Mouse (Mus musculus): Measurements from ENCODE around the gene Cnot3.
"Not testable (repeated sequence)": the region's sequence is repeated elsewhere in the genome, so short reads cannot be mapped to it uniquely, and the experiment has no call there.

The Cnot3 gene

DNA sequence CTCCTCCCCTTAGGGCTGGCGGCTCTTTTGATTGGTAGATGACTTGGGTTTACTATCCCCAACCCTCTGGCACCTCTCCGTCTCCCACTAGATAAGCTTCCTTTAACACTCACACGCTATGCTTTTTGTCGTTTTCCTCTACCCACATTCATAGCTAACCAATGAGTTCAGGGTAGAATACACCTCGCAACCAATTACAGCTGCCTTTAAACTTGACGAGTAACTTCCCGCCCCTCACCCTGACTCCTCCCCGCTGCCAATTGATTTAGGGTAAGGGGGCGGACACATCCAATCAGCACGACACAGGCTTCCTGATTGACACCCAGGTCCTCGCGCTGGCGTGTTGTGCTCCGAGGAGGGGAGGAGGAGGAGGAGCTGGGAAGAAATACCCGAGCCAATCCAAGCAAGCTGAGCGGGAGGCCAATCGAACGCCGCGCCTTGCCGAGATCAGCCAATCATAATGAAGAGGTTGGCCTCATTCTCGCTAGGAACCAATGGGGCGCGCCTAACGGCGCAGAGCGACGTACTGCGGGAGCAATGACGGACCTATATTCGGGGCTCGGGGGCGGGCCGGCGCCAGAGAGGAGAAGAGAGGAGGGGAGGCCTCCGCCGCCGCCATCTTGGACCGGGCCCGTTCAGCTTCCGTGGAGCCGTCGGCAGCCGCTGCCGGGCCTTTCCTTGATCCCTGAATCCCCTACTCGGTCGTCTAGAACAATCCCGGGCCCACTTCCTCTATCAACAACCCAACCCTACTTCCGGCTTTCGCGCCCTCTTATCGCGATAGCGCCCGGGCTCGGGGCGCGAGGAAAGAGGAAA lies at the start of gene Cnot3:
Gene Cnot3 (plus strand): TSS at position 597 of the 816 bp plus-strand sequence.
- peak; percentile 99 for DNase-seq (ENCODE audit: low read depth, low spot score)

DNA sequence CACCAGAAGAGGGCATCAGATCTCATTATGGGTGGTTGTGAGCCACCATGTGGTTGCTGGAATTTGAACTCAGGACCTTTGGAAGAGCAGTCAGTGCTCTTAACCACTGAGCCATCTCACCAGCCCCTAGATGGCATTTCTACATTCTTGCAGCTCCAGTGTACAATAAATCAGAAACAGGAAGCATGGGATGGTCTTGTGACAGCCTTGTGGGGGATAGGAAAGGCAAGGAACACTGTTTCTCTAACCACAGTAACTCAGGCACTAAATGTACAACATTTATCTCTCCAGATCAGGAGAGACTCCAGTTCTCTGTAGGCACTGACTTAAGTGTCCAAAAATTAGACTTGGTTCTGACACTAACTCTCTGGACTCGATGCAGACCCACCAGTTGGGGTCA lies 47.3 kb upstream of the Cnot3 start:
- DNase-seq (ENCODE audit: low read depth, low spot score): not testable (repeated sequence)

DNA sequence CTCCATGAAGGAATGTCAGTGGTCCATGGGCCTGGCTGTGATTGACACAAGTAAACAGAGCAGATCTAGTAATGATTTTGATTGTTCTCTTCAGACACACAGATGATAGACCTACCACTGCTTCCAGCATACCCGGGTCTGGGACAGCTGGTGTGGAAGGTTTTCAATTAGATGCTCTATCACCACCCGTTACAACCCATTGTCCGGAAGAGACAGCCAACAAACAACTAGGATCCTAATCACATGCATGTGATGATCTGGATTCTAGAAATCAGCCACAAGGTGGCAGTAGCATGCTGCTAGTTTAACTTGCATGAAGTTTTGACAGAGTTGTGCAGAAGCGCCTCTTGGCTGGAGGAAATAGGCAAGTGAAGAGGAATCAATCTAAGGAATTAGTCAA lies 43.9 kb upstream of the Cnot3 start:
- peak; percentile 93 for DNase-seq (ENCODE audit: low read depth, low spot score)

DNA sequence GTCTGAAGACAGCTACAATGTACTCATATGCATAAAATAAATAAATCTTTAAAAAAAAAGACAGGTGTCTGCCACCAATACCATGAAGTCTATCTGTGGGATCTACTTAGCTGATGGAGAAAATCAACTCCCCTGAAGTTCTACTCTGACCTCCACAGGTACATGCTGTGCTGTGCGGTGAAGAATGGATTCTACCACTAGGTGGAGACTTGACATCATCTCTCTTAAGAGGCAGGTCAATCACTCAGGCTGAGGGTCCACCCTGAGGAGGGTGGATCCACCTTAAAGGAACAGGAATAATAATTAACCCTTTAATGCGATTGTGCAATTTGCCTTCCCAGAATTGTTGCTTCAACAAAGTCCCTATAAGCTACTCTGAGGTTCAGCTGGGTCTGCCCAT lies 38.3 kb upstream of the Cnot3 start:
- DNase-seq (ENCODE audit: low read depth, low spot score): peak; percentile 96

DNA sequence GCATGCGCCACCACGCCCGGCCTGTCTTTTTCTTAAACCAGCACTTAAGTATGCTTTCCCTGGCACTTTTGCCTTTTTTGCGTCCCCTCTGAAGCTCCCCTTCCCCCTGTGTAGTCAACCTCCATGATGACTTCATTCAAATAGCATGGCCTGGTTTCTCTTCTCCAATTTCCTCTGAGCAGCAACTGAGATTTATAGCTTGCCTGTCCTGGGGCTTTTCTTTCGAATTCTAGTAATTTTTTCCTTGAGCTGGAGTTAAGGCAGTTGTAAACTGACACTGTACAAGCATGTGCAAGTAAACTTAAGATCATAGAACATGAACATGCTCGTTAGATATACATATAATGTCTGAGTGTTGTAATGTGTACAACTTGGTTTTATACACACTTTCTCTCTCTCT lies 37.7 kb upstream of the Cnot3 start:
- no peak for DNase-seq (ENCODE audit: low read depth, low spot score)

DNA sequence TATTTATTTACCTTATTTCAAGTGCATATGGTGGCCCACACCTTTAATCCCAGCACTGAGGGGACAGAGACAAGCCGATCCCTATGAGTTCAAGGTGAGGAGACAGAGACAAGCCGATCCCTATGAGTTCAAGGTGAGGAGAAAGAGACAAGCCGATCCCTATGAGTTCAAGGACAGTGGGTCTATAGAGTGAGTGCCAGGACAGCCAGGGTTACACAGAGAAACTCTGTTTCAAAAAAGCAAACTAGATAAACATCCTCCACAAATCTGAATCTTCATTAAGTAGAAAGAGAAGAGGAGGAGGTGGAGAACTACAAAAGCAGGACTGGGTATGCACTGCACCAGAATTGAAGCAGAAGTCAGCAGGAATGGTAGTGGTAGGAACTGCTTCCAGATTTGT lies 36.4 kb upstream of the Cnot3 start:
- DNase-seq (ENCODE audit: low read depth, low spot score): no peak

DNA sequence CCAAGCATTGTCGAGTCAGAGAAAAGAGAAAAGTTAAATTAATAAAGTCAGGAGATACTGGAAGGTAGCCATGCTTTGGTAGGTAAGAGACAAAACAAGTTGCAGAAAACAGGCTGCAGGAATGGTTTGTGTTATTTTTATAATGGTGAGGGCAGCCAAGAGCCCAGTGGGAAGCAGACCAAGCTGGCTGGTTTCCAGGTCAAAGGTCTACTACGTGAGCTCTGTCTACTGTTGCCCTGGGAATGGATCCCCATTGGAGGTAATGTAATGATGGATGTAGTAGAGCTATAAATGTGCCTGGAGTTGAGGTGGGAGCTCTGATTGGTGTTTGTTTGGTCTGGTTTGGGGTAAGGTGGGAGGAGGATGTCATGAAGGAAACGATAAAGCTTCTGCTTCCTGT lies 36.0 kb upstream of the Cnot3 start:
- DNase-seq (ENCODE audit: low read depth, low spot score): no peak

DNA sequence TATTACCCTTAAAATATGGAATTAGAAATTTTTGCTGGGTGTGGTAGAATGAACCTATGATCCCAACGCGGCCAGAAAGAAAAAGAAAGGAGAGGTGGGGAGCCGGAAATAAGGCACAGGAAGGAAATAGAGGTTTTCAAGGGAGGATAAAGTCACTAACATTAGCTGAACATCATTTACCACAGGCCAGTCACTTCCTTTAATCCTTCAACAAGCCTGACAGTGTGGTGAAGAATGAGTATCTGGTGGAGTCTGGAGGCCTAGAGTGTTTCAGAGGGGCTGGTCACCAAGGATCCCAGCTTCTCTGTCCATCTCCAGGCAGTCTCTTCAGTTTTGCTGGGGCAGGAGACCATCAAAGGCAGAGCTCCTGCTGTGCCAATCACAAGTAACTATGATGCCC lies 34.6 kb upstream of the Cnot3 start:
- no peak for DNase-seq (ENCODE audit: low read depth, low spot score)

DNA sequence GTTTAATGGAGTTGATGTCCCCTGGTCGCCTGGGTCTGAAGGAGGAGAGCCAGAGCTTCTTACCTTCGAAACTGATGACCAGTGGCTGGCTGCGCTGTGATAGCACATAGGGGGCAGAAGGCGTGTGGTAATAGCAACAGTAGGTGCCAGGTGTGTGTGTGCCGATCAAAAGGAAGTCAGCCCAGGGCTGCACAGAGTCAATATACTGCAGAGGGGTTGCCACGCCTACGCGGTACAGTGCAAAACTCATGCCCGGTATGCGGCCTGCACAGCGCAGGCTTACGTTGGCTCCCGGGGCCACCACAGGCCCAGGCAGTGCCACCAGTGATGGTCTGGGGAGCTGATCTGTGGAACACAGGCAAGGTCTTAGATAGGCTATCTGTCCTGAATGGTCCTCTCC lies 34.1 kb upstream of the Cnot3 start:
- DNase-seq (ENCODE audit: low read depth, low spot score): peak; percentile 26

DNA sequence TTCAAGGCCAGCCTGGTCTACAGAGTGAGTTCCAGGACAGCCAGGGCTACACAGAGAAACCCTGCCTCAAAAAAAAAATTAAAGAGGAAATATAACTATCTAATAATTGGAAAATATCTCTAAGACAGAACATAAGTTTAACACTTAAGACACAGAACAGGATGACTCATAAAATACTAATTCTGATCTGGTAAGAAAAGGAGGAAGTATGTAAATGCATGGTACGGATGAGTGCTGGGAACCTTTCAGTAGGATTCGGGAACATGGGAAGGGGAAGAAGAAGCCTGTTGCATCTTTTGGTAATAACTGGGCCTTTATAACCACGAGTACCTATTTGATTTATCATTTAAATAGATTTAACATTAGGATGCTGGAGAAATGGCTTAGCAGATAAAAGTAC lies 31.0 kb upstream of the Cnot3 start:
- no peak for DNase-seq (ENCODE audit: low read depth, low spot score)

DNA sequence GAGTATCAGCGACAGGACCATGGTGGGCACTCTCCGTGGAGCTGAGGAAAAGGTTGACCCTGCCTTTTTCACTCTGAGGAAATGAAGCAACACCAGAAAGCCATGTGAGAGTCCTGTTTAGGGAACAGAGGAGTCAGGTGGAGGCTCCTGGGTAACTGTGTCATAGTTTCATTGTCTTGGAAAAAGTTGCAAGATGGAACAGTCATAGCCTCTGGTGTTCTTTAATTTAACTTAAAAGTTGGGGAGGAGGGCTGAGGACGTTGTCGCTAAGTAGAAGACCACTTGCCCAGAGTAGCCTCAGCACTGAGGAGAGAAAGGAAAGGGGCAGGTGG lies 29.0 kb upstream of the Cnot3 start, which contains the start of gene Oscar:
Gene Oscar (minus strand): TSS at position 101 of the 332 bp plus-strand sequence.
- DNase-seq (ENCODE audit: low read depth, low spot score): no peak

DNA sequence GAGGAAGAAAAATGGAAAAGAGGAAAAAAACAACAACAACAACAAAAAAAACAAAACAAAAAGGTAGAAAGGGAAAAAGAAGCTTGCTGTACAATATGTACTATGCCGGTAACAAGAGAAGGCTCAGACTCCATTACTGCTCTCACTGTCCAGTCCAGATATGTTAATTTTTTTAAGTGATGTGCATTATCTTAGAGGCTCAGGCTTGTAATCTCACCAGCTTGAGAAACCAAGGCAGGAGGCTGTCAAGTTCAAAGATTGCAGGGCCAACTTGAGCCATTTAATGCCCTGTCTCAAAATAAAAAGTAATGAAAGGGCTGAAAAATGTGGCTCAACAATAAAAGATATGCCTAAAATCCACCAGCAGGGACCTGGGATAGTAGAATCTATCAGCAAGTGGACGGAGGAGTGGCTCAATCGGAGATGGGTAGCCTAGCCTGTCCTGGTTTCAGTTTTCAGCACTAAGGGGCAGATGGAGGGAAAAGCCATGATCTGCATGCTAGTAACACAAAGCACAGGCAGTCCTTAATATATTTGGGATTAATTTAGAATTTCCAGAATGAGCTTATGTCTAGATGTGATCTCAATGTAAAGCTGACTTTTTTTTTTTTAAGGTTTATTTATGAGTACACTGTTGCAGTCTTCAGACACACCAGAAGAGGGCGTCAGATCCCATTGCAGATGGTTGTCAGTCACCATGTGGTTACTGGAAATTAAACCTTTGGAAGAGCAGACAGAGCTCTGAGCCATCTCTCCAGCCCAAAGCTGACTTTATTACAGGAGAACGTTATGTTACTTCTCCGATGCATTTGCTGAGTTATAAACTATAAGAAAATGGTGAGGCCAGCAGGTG lies 28.5 kb upstream of the Cnot3 start:
- no peak for DNase-seq (ENCODE audit: low read depth, low spot score)

DNA sequence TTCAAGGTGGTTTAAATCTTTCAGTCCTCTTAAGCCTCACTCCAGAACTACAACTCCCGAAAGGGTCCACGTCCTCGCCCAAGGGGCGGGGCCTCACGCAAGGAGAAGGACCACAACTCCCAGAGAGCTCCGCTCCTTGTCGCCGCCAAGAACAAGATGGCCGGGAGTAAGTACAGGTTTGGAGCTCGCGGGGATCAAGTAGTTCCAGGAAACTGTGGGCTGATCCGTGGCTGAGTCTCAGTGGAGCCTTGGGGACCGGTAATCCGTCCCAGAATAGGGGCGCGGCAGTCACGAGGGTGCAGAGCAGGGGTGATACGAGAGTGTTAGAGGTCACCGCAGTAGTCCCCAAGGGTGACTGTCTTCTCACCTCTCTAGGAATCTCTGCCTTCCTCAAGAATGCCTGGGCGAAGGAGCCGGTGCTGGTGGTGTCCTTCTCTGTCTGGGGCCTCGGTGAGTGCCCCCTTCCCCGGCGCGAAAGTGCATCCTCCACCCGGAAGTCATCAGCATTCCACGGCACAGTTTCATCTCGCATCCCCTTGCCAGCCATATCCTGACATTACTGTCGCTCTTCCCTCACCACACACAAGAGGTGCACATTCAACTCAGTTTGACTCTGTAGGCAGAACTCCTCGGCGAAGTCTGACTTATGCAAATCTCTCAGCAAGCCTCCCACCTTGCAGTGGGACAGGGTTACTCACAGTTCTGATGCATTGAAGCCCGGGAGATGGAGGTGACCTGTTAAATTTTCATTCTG lies 27.6 kb upstream of the Cnot3 start, which contains the start of gene Ndufa3:
Gene Ndufa3 (plus strand): TSS at position 132 of the 754 bp plus-strand sequence.
- peak; percentile 97 for DNase-seq (ENCODE audit: low read depth, low spot score)

DNA sequence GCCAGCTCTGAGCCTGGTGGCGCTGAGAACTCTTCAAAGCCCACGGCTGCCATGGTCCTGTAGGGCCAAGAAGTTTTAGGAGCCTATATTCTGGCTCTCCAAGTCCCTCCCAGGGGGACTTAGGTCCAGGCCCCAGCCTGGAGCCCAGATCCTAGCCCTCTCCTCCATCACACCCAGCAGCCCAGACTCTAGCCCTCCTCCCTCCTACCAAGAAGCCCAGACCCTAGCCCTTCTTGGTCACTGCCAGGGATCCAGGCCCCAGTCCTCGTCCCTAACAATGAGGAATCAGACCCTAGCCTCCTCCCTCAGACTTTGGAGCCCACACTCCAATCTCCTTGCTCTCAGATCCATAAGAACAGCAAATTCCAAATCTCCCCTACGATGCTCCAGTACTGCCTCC lies 16.0 kb upstream of the Cnot3 start:
- no peak for DNase-seq (ENCODE audit: low read depth, low spot score)

DNA sequence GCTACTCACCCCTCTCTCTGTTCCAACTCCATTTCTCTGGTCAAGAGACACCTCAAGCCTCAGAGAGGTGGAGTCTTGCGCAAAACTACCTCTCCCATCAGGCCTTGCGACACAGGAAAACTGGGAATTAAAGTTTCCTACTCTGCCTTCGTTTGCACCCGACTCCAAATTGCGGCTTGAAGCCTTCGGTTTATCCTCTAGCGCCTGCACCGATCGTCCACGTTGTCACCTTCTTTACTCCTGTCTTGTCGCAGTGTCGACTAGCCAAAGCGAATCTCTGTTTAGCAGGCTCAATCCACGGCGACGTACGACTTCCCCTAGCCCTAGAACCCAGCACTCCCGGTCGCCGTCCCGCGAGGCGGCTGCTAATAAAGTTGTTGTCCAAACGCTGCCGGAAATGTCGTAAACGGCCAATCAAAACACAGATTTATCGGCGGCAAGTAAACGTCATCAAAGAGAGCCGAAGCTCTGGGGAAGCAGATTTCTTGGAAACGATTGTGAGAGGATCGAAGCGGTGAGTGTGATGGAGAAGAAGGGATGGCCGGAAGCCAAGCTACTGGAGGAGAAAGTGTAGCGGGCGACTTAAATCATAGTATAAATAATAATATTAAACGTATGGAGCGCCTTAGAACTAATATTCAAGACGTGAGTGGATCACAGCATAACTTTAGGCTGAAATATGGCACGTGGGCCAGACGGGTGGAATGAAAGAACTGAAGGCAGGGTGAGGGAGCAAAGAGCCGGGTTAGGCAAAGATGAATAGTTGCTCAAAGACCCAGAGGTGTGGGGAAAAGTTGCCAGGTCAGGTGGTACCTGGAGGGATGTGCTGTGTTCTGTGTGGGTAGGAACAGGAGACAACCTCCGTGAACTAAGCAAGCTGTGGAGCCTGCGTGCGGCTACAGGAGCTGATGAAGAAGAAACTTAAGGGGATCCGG lies 15.3 kb upstream of the Cnot3 start, which contains the start of the genes Tfpt and Prpf31:
Gene Tfpt (minus strand): TSS at position 387 of the 935 bp plus-strand sequence.
Gene Prpf31 (plus strand): TSS at position 443 of the 935 bp plus-strand sequence.
- peak; percentile 97 for DNase-seq (ENCODE audit: low read depth, low spot score)

DNA sequence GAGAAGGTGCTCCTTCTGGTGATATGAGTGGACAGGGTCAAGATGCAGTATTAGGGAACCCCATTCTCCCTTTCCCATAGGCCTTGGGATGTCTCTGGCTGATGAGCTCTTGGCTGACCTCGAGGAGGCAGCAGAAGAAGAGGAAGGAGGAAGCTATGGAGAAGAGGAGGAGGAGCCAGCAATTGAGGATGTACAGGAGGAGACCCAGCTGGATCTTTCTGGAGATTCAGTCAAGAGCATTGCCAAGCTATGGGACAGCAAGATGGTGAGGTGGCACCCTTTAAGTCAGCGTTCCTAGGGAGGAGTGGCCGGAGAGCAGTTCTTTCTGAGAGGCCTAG lies 14.6 kb upstream of the Cnot3 start:
- DNase-seq (ENCODE audit: low read depth, low spot score): no peak

DNA sequence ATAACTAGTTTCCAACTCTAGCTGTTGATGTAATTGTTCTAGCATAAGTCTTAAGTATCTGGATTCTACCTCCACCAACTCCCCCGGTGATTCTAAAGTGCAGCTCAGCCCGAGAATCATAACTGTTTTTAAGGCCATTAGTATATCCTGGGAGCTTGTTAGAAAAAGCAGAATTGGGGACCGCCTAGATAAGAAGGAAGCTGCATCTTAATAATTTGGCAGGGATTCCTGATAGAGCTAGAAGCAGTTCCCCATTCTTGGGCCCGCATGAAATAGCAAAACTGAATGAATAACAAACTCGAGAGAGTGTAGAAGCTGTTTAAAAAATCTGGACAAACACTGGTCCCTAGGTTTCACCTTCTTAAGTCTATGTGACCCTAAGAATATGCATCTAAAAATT lies 1.7 kb upstream of the Cnot3 start:
- no peak for DNase-seq (ENCODE audit: low read depth, low spot score)

DNA sequence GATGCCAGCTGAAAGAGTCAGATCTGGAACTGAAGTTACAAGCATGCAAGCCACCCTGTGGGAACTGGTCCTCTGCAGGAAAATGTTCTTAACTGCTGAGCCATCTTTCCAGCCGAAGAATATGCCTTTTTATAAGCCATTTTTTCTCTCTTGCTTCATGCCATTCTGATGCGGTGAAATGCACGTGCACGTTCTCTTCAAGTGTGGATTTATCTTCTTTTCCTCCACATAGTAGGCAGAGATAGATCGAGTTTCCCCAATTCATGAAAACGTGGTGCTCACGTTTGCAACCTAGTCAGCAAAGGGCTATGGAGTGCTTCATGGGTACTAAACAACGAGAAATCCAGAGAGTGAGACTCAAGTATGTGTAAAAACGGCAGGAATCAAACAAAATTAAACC lies 1.2 kb upstream of the Cnot3 start:
- DNase-seq (ENCODE audit: low read depth, low spot score): no peak

DNA sequence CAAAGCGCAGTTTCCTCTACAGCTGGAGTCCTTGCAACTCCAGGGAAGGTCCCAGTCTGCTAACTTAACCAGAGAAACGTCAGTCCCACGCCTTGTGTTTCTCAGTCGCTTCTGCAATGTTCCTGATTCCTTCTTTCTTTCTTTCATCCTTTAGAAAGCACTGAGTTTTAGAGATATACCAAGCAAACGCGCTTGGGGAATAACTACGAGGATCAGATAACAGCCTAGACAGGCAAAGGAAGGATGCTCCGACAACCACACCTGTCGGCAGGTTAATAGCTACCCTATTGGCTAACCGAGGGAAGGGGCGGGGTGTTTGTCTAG lies 758 bp upstream of the Cnot3 start:
- DNase-seq (ENCODE audit: low read depth, low spot score): peak; percentile 29

DNA sequence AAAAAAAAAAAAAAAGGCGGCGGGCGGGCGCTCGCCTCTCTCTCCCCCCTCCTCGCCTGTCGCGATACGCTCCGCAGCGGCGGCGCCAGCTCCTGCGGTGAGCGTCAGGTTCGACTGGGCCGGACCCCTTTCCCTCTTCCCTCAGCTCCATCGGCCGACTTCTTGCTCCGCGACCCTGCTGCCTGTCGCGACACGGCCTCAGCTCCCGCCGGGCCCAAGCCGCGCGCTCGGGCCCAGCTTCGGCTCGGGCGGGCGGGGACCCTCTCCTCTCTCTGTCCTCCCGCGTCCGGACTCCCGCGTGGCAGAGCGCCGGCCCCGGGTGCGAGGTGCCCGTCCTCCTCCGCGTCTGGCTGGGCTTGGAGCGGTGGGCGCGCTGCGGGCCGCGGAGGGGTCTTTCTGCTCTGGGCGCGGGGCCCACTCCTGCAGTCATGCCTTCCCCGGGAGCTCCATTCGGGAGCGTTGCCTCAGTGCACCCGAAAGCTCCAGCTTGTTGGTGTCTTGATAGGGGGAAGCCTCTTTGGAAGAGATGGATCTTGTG lies 489 bp downstream of the Cnot3 start:
- no peak for DNase-seq (ENCODE audit: low read depth, low spot score)

DNA sequence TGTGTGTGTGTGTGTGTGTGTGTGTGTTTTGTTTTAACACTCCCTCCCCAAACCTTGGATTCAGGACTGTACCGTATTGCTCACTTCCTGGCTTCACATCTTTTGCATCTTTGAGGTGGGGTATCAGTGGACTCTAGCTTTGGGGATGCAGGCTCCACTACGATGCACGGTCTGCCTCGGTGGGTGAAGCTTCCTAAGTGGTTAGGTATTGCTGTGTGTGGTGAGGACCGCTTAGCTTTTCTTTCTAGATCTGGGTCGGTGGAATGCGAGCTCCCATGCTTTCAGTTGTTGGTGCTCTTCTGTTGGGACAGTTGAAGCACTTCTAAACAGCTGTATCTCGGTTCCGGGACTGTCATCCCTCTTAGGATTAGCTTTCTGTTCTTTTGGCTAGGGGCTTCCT lies 1.1 kb downstream of the Cnot3 start:
- no peak for DNase-seq (ENCODE audit: low read depth, low spot score)
